ENCODE assay signal across 8 mouse cellular contexts in the genomic region with DNA sequence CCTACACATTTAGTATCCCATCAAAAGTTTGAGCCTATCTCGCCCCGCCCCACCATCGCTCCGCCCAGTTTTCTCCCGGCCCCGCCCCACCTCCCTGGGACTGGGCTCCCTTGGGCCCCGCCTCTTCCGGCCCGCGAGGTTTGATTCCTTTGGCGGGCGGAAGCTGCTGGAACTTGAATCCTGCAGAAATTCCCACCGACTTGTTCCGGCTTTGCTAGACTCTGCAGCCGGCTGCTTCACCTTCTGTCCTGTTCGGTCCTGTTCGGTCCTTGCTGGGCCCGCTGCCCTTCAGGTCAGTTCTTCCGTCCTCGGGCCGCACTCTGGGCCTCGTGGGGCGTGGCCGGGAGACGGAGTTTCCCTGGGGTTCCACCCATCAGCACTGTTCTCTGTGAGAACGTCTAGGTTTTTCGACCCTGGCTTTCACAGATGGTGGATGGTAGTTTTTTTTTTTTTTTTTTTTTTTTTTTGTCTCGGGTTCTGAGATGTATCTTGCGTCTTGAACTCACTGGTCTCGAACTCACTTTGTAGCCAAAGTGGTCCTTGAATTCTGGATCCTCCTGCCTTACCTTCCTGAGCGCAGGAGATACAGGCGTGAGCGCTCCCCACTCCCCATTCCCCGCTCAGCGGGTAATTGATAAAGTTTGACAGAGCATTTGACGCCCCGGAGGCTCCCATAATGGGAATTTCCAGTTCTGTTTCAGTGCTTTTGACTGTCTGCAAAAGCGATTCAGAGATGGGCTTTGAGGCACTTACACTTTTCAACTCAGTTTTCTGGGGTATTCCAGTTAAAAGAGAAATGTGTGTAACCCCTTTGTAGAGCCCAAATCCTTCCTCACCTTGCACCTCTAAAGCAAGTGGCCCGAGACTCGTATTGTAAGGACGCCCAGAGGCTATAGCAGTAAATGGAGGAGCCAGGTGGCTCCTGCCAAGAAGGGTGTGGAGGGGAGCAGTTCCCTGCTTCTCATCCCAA. TPM values are rescaled to one million over a fixed set of nuclear protein-coding genes. Genes with fewer than 3 reads are reported as not detected.
DNase-seq lines count a peak whose midpoint lies in the region; ATAC-seq and TF ChIP-seq lines count a peak whose summit lies in the region.

Gene Melk, plus strand, starts transcription at position 96 of the 970 bp plus-strand sequence.

- TF ChIP-seq POLR2A in bone marrow, adult 2 months (IDR thresholded peaks at IDR 0.05; ENCODE audit: borderline replicate concordance, control insufficient read depth, low read depth, low read length), result no peak

- peak; percentile 37 to 59 for DNase-seq in CD8-positive naive resting alpha-beta T cell, adult 2 months (ENCODE audit: low read depth in 2 of 2, low spot score in 2 of 2)
- DNase-seq in embryonic facial prominence, embryonic 14.5 days (ENCODE audit: low spot score), result peak; percentile 93
- peak; percentile 49 for DNase-seq in heart, adult 8-10 months (ENCODE audit: low spot score)
- peak; percentile 69 to 79 for DNase-seq in kidney, adult 8-10 months
- peak; percentile 94 for DNase-seq in liver, postnatal 0 days
- DNase-seq in testis, postnatal 14 days (ENCODE audit: low spot score), result peak; percentile 88

- ATAC-seq in embryonic facial prominence, embryonic 14.5 days (ENCODE audit: low read depth), result peak; percentile 89
- peak; percentile 97 for ATAC-seq in liver, postnatal 0 days
- peak; percentile 86 for ATAC-seq in neural tube, embryonic 13.5 days (ENCODE audit: low read depth)

- no peak for TF ChIP-seq CTCF in bone marrow, adult 2 months (IDR thresholded peaks at IDR 0.05; ENCODE audit: control insufficient read depth, insufficient read depth, low read length)
- no peak for TF ChIP-seq CTCF in liver, postnatal 0 days (IDR thresholded peaks at IDR 0.05; ENCODE audit: low read depth)

- H3K36me3 ChIP-seq in embryonic facial prominence, embryonic 14.5 days (ENCODE audit: control insufficient read depth, insufficient read depth, low read length), result peaks cover 3% of the 10 kb centered on the region; the same call in 1 of the 2 replicates
- no peaks in the 10 kb centered on the region for H3K36me3 ChIP-seq in liver, postnatal 0 days (replicated peaks; ENCODE audit: insufficient read depth, low read length)
- H3K36me3 ChIP-seq in neural tube, embryonic 13.5 days, result no peaks in the 10 kb centered on the region

- 3% methylated on average over 41 of the region's 41 CpGs for WGBS in bone marrow, adult 2 months
- WGBS in embryonic facial prominence, embryonic 14.5 days, result under 1% methylated on average over 41 of the region's 41 CpGs
- 2% methylated on average over 41 of the region's 41 CpGs for WGBS in liver, postnatal 0 days (ENCODE audit: insufficient replicate concordance)
- WGBS in neural tube, embryonic 13.5 days, result under 1% methylated on average over 41 of the region's 41 CpGs

- peak within 1 kb of the TSS; percentile 71 for H3K4me2 ChIP-seq in embryonic facial prominence, embryonic 14.5 days (ENCODE audit: low read depth, low read length)
- H3K4me2 ChIP-seq in liver, postnatal 0 days (ENCODE audit: low read depth, low read length), result peak within 1 kb of the TSS; percentile 91
- peak within 1 kb of the TSS; percentile 75 for H3K4me2 ChIP-seq in neural tube, embryonic 13.5 days

- TF ChIP-seq EP300 in liver, postnatal 0 days (IDR thresholded peaks at IDR 0.05; ENCODE audit: low read depth), result no peak

- peak within 1 kb of the TSS; percentile 33; the same call in 1 of the 2 replicates for H3K27ac ChIP-seq in bone marrow, adult 2 months (ENCODE audit: control insufficient read depth, insufficient read depth, low read depth, low read length, poor library complexity)
- no peak within 1 kb of the TSS; the same call in 1 of the 2 replicates for H3K27ac ChIP-seq in embryonic facial prominence, embryonic 14.5 days (replicated peaks; ENCODE audit: low read depth, low read length)
- H3K27ac ChIP-seq in liver, postnatal 0 days (ENCODE audit: low read depth), result no peak within 1 kb of the TSS
- H3K27ac ChIP-seq in neural tube, embryonic 13.5 days (replicated peaks), result no peak within 1 kb of the TSS

- H3K4me1 ChIP-seq in bone marrow, adult 2 months (ENCODE audit: control insufficient read depth, insufficient read depth, low read length), result no peaks in the 10 kb centered on the region
- H3K4me1 ChIP-seq in embryonic facial prominence, embryonic 14.5 days (ENCODE audit: control insufficient read depth, insufficient read depth, low read length), result peaks cover 9% of the 10 kb centered on the region; the same call in 1 of the 2 replicates
- peaks cover 8% of the 10 kb centered on the region for H3K4me1 ChIP-seq in liver, postnatal 0 days (ENCODE audit: insufficient read depth)
- peaks cover 16% of the 10 kb centered on the region for H3K4me1 ChIP-seq in neural tube, embryonic 13.5 days (replicated peaks)

- no peaks in the 10 kb centered on the region for H3K27me3 ChIP-seq in embryonic facial prominence, embryonic 14.5 days (replicated peaks; ENCODE audit: control insufficient read depth, insufficient read depth, low read length)
- H3K27me3 ChIP-seq in liver, postnatal 0 days (ENCODE audit: insufficient read depth, low read length), result no peaks in the 10 kb centered on the region
- H3K27me3 ChIP-seq in neural tube, embryonic 13.5 days, result no peaks in the 10 kb centered on the region

- no peaks in the 10 kb centered on the region for H3K9me3 ChIP-seq in embryonic facial prominence, embryonic 14.5 days (ENCODE audit: control insufficient read depth, low read length)
- no peaks in the 10 kb centered on the region for H3K9me3 ChIP-seq in liver, postnatal 0 days (ENCODE audit: low read length)
- H3K9me3 ChIP-seq in neural tube, embryonic 13.5 days, result no peaks in the 10 kb centered on the region

- H3K4me3 ChIP-seq in bone marrow, adult 2 months (replicated peaks; ENCODE audit: control insufficient read depth, low read depth, low read length), result peak within 1 kb of the TSS; percentile 88
- H3K4me3 ChIP-seq in embryonic facial prominence, embryonic 14.5 days (ENCODE audit: low read depth, low read length), result peak within 1 kb of the TSS; percentile 74
- H3K4me3 ChIP-seq in liver, postnatal 0 days (ENCODE audit: low read depth, low read length), result peak within 1 kb of the TSS; percentile 69
- peak within 1 kb of the TSS; percentile 68 for H3K4me3 ChIP-seq in neural tube, embryonic 13.5 days

- peak within 1 kb of the TSS; percentile 70 for H3K9ac ChIP-seq in embryonic facial prominence, embryonic 14.5 days (ENCODE audit: low read depth, low read length)
- H3K9ac ChIP-seq in liver, postnatal 0 days (replicated peaks), result peak within 1 kb of the TSS; percentile 66
- peak within 1 kb of the TSS; percentile 75 for H3K9ac ChIP-seq in neural tube, embryonic 13.5 days

RNA-seq across cellular contexts. Expression of gene Melk, which starts in this region (rescaled TPM):
- 9.8 and 10.8 TPM in 2 replicates for polyA plus RNA-seq in bone marrow, adult 2 months (2011; ENCODE audit: insufficient read depth, insufficient read length, low replicate concordance, missing spikeins)
- polyA plus RNA-seq in embryonic facial prominence, embryonic 14.5 days (2014; fragmentation: Nextera tagmentation; extraction: Ambion mirVana), result 30.5 and 37.9 TPM in 2 replicates
- total RNA-seq in heart, adult 8-10 months (2022), result under 1 TPM in 3 of 4 experiments, not detected in 1; 0.22 to 0.32 (median 0.25) TPM
- 6.4 and 7.3 TPM in 2 replicates for polyA plus RNA-seq in liver, postnatal 0 days (2015; fragmentation: Nextera tagmentation; extraction: Ambion mirVana)
- 7.9 and 10.1 TPM in 2 replicates for polyA plus RNA-seq in neural tube, embryonic 13.5 days (2015; fragmentation: Nextera tagmentation; extraction: Ambion mirVana)

Comparison
In these comparisons a context has a peak if more than half of its experiments do, and no peak if none do; other contexts are left out.
1. Peak in DNase-seq in heart, adult 8-10 months; RNA of the gene not detected or under 1 TPM.